Mouse (Mus musculus) CH12.LX (cell line): Measurements from ENCODE around the gene Nes. TPM values are rescaled to one million over a fixed set of nuclear protein-coding genes. Genes with fewer than 3 reads are reported as not detected.
A peak's percentile ranks its signal among the peaks of the same experiment; 100 is the strongest.

ENCODE experiments used
- DNase-seq: peaks from one replicate; pipeline ENCODE4 v3.0.0-alpha.2; 2013; ENCODE audit errors: extremely low read depth
- H3K27ac ChIP-seq: 2 replicates; pipeline ENCODE4 v1.5.1; 2012; ENCODE audit warnings: low read depth, mild to moderate bottlenecking, control low read depth, moderate library complexity; ENCODE audit not compliant: insufficient read depth
- H3K27me3 ChIP-seq: replicated peaks from 2 replicates; pipeline ENCODE3; 2012; ENCODE audit warnings: inconsistent platforms
- H3K36me3 ChIP-seq, 2 experiments: replicated peaks in 1 of 2; 2 replicates each; pipeline versions ENCODE3 to v1.6.1; 2012; ENCODE audit warnings: inconsistent platforms in 1 of 2, low read length in 1 of 2, mild to moderate bottlenecking in 1 of 2, mixed read lengths in 1 of 2, moderate library complexity in 1 of 2; ENCODE audit not compliant: control insufficient read depth in 1 of 2, insufficient read depth in 1 of 2
- H3K4me1 ChIP-seq, 2 experiments: 2 replicates each; pipeline ENCODE4 v1.6.1; 2012; ENCODE audit warnings: inconsistent platforms in 1 of 2, moderate library complexity in 1 of 2; ENCODE audit not compliant: insufficient read depth in 2 of 2, control insufficient read depth in 1 of 2
- H3K4me2 ChIP-seq: 2 replicates; pipeline ENCODE4 v1.6.1; 2012; ENCODE audit warnings: low read depth, mild to moderate bottlenecking, control low read depth; ENCODE audit not compliant: poor library complexity, insufficient read depth, severe bottlenecking
- H3K4me3 ChIP-seq, 3 experiments: fragments of 150-350 bp in 1 of 3; sonication (generic) in 1 of 3; replicated peaks in 1 of 3; 2 replicates each; pipeline versions ENCODE3 to v1.5.1; 2011 to 2012; ENCODE audit warnings: low read depth in 2 of 3, low read length in 2 of 3, mild to moderate bottlenecking in 2 of 3, moderate library complexity in 2 of 3, control low read depth in 1 of 3, improper control_type of control experiment in 1 of 3, inconsistent platforms in 1 of 3, mixed read lengths in 1 of 3; ENCODE audit not compliant: poor library complexity in 1 of 3
- H3K79me2 ChIP-seq: replicated peaks from 2 replicates; pipeline ENCODE4 v1.6.1; 2012; ENCODE audit warnings: mild to moderate bottlenecking, moderate library complexity; ENCODE audit not compliant: control insufficient read depth, poor library complexity, insufficient read depth, severe bottlenecking; ENCODE audit errors: extremely low read depth
- H3K9ac ChIP-seq: 2 replicates; pipeline ENCODE4 v1.6.1; 2012; ENCODE audit warnings: low read depth, mild to moderate bottlenecking, control low read depth, moderate library complexity; ENCODE audit not compliant: insufficient read depth
- H3K9me3 ChIP-seq: replicated peaks from 2 replicates; pipeline ENCODE3; 2012; ENCODE audit warnings: low read length, inconsistent platforms, mixed read lengths
- BHLHE40 ChIP-seq: IDR thresholded peaks from 2 replicates; pipeline ENCODE4 v1.6.1; 2011; ENCODE audit warnings: mild to moderate bottlenecking, low read depth, low read length, improper control_type of control experiment
- ELF1 ChIP-seq: IDR thresholded peaks from 2 replicates; pipeline ENCODE4 v1.6.1; 2014; ENCODE audit warnings: low read depth, mild to moderate bottlenecking, inconsistent platforms, low read length, improper control_type of control experiment
- EP300 ChIP-seq: IDR thresholded peaks from 2 replicates; pipeline ENCODE4 v1.6.1; 2011; ENCODE audit warnings: low read length, improper control_type of control experiment
- IRF4 ChIP-seq: IDR thresholded peaks from 2 replicates; pipeline ENCODE4 v1.6.1; 2014; ENCODE audit warnings: low read depth, mild to moderate bottlenecking, inconsistent platforms, low read length, improper control_type of control experiment
- JUN ChIP-seq: IDR thresholded peaks from 2 replicates; pipeline ENCODE4 v1.6.1; 2011; ENCODE audit warnings: low read depth, mild to moderate bottlenecking, low read length, improper control_type of control experiment, moderate library complexity; ENCODE audit not compliant: insufficient read depth
- MAFK ChIP-seq: IDR thresholded peaks from 2 replicates; pipeline ENCODE4 v1.6.1; 2011; ENCODE audit warnings: low read length, improper control_type of control experiment; ENCODE audit not compliant: insufficient replicate concordance
- MAX ChIP-seq: IDR thresholded peaks from 2 replicates; pipeline ENCODE4 v1.6.1; 2011; ENCODE audit warnings: low read length, improper control_type of control experiment
- MAZ ChIP-seq: IDR thresholded peaks from 2 replicates; pipeline ENCODE4 v1.6.1; 2012; ENCODE audit warnings: low read depth, mild to moderate bottlenecking, inconsistent platforms, low read length, improper control_type of control experiment, moderate library complexity
- NELFE ChIP-seq: IDR thresholded peaks from 2 replicates; pipeline ENCODE4 v1.6.1; 2011; ENCODE audit warnings: low read depth, low read length, improper control_type of control experiment
- PAX5 ChIP-seq: IDR thresholded peaks from 2 replicates; pipeline ENCODE4 v1.6.1; 2012; ENCODE audit warnings: low read length, inconsistent platforms, mixed read lengths
- POLR2A ChIP-seq: IDR thresholded peaks from 2 replicates; pipeline ENCODE4 v1.6.1; 2011; ENCODE audit warnings: low read depth, mild to moderate bottlenecking, improper control_type of control experiment, low read length
- POLR2AphosphoS2 ChIP-seq: IDR thresholded peaks from 2 replicates; pipeline ENCODE4 v1.6.1; 2011; ENCODE audit warnings: low read depth, low read length, improper control_type of control experiment
- SMC3 ChIP-seq: IDR thresholded peaks from 2 replicates; pipeline ENCODE4 v1.6.1; 2011; ENCODE audit warnings: low read depth, low read length, improper control_type of control experiment
- TCF12 ChIP-seq: IDR thresholded peaks from 2 replicates; pipeline ENCODE4 v1.6.1; 2014; ENCODE audit warnings: low read depth, mild to moderate bottlenecking, inconsistent platforms, low read length, improper control_type of control experiment
- USF2 ChIP-seq: conservative IDR thresholded peaks from 2 replicates; pipeline ENCODE4 v1.6.1; 2011; ENCODE audit warnings: low read depth, low read length, improper control_type of control experiment
- ZC3H11A ChIP-seq: IDR thresholded peaks from 2 replicates; pipeline ENCODE4 v1.6.1; 2012; ENCODE audit warnings: low read depth, mild to moderate bottlenecking, inconsistent platforms, low read length, improper control_type of control experiment
- ZKSCAN1 ChIP-seq: IDR thresholded peaks from 2 replicates; pipeline ENCODE4 v1.6.1; 2012; ENCODE audit warnings: low read depth, inconsistent platforms, low read length, improper control_type of control experiment, borderline replicate concordance
- ZNF384 ChIP-seq: IDR thresholded peaks from 2 replicates; pipeline ENCODE4 v1.6.1; 2012; ENCODE audit warnings: low read depth, low read length, improper control_type of control experiment, inconsistent platforms
- dilution Hi-C: fragments of 300-500 bp; cut with MboI; formaldehyde crosslinking; loops from 2 replicates; pipeline ENCODE4 v1.14.3; 2020; ENCODE audit warnings: low sequenced_read_pairs; ENCODE audit not compliant: extremely low pct_unique_long_range_greater_than_20kb, extremely low pct_ligation_motif_present
- in situ Hi-C: fragments of 300-500 bp; cut with MboI; formaldehyde crosslinking; loops from 3 replicates; pipeline ENCODE4 v1.14.3; 2019; ENCODE audit warnings: low sequenced_read_pairs, low pct_ligation_motif_present, low pct_unique_long_range_greater_than_20kb, mixed read lengths
- polyA plus RNA-seq: library from polyadenylated mRNA; unstranded; fragments of >175 nt; gene quantifications from 2 replicates; pipeline ENCODE4 v1.2.1, GENCODE M21; 2012; ENCODE audit warnings: low read depth; ENCODE audit not compliant: insufficient read length
- total RNA-seq, 2 experiments: library from RNA; depleted of rRNA; stranded (reverse); fragments of 300-350 nt in 1 of 2; fragments of >200 nt in 1 of 2; gene quantifications; 2 replicates each; pipeline ENCODE4 v1.2.3; 2012 to 2014

Nes gene
- total and polyA plus RNA-seq, 3 experiments, result 0.04 TPM; not detected in 1

DNA sequence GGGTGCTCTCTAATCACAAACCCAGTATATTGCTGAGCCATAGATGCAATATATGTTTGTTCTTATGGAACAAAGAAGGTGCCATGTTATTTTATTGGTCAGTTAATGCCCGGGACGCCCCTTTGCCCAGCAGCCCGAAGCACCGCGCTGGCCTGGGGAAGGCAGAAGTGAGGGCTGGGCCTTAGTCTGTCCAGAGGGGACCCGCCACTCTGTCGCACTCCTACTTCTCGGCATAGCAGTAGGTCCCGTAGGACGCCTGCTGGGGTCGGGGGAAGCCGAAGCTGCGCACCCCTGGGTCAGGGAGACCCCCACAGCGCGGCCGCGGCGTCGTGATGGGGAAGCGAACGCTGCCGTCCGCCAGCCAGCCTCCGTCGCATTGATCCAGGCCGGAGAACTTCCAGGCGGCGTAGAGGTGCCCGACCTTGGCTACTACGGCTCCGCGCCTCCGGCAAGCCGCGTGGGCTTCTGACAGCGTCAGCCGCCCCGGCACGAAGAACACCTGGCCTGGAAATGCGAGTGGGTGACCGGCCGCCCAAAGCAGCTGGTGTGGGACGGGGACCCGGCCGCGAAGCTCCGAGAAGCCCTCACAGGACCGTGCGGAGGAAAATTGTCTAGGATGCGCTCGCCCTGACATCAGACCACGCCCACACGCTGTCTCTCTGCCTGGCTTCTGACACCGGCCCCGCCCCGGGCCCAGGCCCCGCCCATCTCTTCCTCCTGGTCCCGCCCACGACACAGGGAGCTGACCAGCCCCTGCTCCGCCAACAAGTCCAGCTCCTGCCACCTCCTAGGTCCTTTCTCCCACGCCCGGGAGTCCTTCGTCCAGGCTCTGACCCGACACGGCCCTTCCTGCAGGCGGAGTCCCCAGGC is 51.7 kb downstream of the Nes start:
- TF ChIP-seq NELFE, result no peak
- TF ChIP-seq MAX, result no peak
- Histone ChIP-seq H3K4me3 (peak overlapping the region in 1 of 3 experiments; percentile 55), H3K4me2 (peak overlapping the region; percentile 82), H3K27me3 (peaks cover 84% of the 10 kb centered on the region), H3K9me3 (peaks cover 20% of the 10 kb centered on the region), H3K27ac (no peak overlapping the region), H3K9ac (no peak overlapping the region), H3K36me3 (no peaks in the 10 kb centered on the region), H3K4me1 (peaks cover 12 to 18% of the 10 kb centered on the region in 2 experiments; a peak in 3 of 4 replicates), H3K79me2 (no peaks in the 10 kb centered on the region)
- in situ Hi-C loops, result loop anchor here (5.0 kb wide), 1 partner anchor 60 kb away; the partner anchor contains the start of gene Iqgap3
- peak; percentile 43 for DNase-seq
- dilution Hi-C loops, result no loop called here

GRCm38 (mm10) chr3:88023192-88024074 is 52.6 kb downstream of the Nes start:
- H3K9ac ChIP-seq, result no peak overlapping the region

More at GRCm38 (mm10) chr3:88023192-88024074, 52.6 kb downstream of the Nes start:
- in situ Hi-C loops (loop anchor here (5.0 kb wide), 1 partner anchor 59 kb away; the partner anchor contains the start of gene Iqgap3), dilution Hi-C loops (no loop called here)
- H3K79me2 ChIP-seq, result no peaks in the 10 kb centered on the region
- H3K36me3 ChIP-seq, result no peaks in the 10 kb centered on the region
- DNase-seq, result no peak
- peaks cover 26% of the 10 kb centered on the region for H3K9me3 ChIP-seq
- H3K27ac ChIP-seq, result no peak overlapping the region
- peak overlapping the region; percentile 82 for H3K4me2 ChIP-seq
- peak overlapping the region in 1 of 3 experiments; percentile 55 for H3K4me3 ChIP-seq
- H3K27me3 ChIP-seq, result peaks cover 80% of the 10 kb centered on the region
- no peak for TF ChIP-seq PAX5
- TF ChIP-seq JUN, result no peak
- no peak for TF ChIP-seq ZKSCAN1
- no peak for TF ChIP-seq MAZ
- TF ChIP-seq IRF4, result no peak
- TF ChIP-seq SMC3, result no peak
- TF ChIP-seq MAFK, result no peak
- no peak for TF ChIP-seq USF2
- TF ChIP-seq POLR2A, result no peak
- no peak for TF ChIP-seq NELFE
- no peak for TF ChIP-seq ZC3H11A
- no peak for TF ChIP-seq TCF12
- no peak for TF ChIP-seq BHLHE40
- no peak for TF ChIP-seq EP300
- TF ChIP-seq MAX, result no peak
- TF ChIP-seq POLR2AphosphoS2, result no peak
- no peak for TF ChIP-seq ZNF384
- TF ChIP-seq ELF1, result no peak
- peaks cover 12 to 18% of the 10 kb centered on the region in 2 experiments; a peak in 3 of 4 replicates for H3K4me1 ChIP-seq
